Mouse (Mus musculus) C2C12 (cell line): ENCODE measurements at regions not wholly inside any gene's neighbourhood (a gene's known extent, or its start where the extent isn't known, plus 50 kb on each side); places are given as distances from the start of the nearest gene placed in this dataset.

ENCODE experiments used
- CEBPB ChIP-seq: IDR thresholded peaks from one replicate; pipeline ENCODE4 v1.6.1; 2011; ENCODE audit warnings: low read depth, mild to moderate bottlenecking, control low read depth, moderate library complexity
- CTCF ChIP-seq: IDR thresholded peaks from one replicate; pipeline ENCODE4 v1.5.1; 2011; ENCODE audit not compliant: control insufficient read depth, insufficient read depth, insufficient read length
- MAX ChIP-seq: IDR thresholded peaks from one replicate; pipeline ENCODE4 v1.6.1; 2011; ENCODE audit warnings: mild to moderate bottlenecking, control low read depth
- MYOD1 ChIP-seq: IDR thresholded peaks from one replicate; pipeline ENCODE4 v1.6.1; 2011; ENCODE audit warnings: low read depth; ENCODE audit not compliant: control insufficient read depth, insufficient read length
- MYOG ChIP-seq: IDR thresholded peaks from one replicate; pipeline ENCODE4 v1.6.1; 2011; ENCODE audit not compliant: control insufficient read depth, insufficient read length; ENCODE audit errors: extremely low read depth
- USF1 ChIP-seq: IDR thresholded peaks from one replicate; pipeline ENCODE4 v1.6.1; 2011; ENCODE audit warnings: low read depth, mild to moderate bottlenecking, control low read depth, moderate library complexity

- no peak for TF ChIP-seq CTCF
- TF ChIP-seq MYOG: no peak
- no peak for TF ChIP-seq MYOD1
- no peak for TF ChIP-seq MAX
- no peak for TF ChIP-seq CEBPB
- no peak for TF ChIP-seq USF1
Observed at GRCm38 (mm10) chr4:29414616-29415015, 601.7 kb downstream of the Epha7 start.
